Mouse (Mus musculus): Measurements from ENCODE around the gene Pik3c2b. TPM values are rescaled to one million over a fixed set of nuclear protein-coding genes. Genes with fewer than 3 reads are reported as not detected.

Gene Pik3c2b
- polyA plus RNA-seq, 2 experiments = 0.48 to 0.76 TPM

DNA sequence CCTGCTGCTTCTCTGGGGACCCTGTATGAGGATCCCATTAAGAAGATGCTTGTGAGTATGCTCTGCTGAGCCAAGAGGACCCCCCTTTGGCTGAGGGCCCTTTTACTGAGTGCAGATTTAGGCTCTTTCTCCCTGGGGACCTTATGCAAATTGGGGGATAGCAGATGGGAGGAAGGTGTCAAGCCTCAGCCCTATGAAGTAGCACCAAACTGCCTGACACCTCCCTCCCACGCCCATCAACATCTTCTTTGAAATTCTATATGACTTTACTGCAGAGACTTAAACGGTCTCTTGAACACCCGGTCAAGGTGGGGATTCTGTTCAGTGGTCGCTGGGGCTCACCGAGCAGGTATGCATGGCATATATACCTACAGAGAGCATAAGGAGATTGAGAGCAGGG, 7.6 kb downstream of the Pik3c2b start:
- TF ChIP-seq EP300 (IDR thresholded peaks at IDR 0.05; ENCODE audit: low read depth) = no peak
- TF ChIP-seq CTCF (IDR thresholded peaks at IDR 0.05; ENCODE audit: low read depth) = no peak
- Histone ChIP-seq H3K4me2 (ENCODE audit: low read depth) (no peak overlapping the region), H3K27ac (no peak overlapping the region), H3K27me3 (ENCODE audit: control insufficient read depth, insufficient read depth, low read length) (no peaks in the 10 kb centered on the region), H3K9ac (replicated peaks) (no peak overlapping the region), H3K36me3 (replicated peaks; ENCODE audit: control insufficient read depth, insufficient read depth, low read depth) (no peaks in the 10 kb centered on the region), H3K4me3 (ENCODE audit: insufficient read depth in 1 of 2, low read depth in 2 of 2, low read length in 2 of 2) (no peak overlapping the region), H3K9me3 (ENCODE audit: control insufficient read depth, low read length) (no peaks in the 10 kb centered on the region), H3K4me1 (replicated peaks; ENCODE audit: control insufficient read depth in 2 of 2, insufficient read depth in 2 of 2, low read length in 1 of 2) (peaks cover 0 to 3% of the 10 kb centered on the region in 2 experiments; a peak in 1 of 4 replicates)
- WGBS (ENCODE audit: insufficient replicate concordance) = 56% methylated on average over 5 of the region's 5 CpGs
- DNase-seq (ENCODE audit: low read depth in 3 of 3, low spot score in 3 of 3) = no peak
- ATAC-seq (ENCODE audit: insufficient read depth) = no peak

DNA sequence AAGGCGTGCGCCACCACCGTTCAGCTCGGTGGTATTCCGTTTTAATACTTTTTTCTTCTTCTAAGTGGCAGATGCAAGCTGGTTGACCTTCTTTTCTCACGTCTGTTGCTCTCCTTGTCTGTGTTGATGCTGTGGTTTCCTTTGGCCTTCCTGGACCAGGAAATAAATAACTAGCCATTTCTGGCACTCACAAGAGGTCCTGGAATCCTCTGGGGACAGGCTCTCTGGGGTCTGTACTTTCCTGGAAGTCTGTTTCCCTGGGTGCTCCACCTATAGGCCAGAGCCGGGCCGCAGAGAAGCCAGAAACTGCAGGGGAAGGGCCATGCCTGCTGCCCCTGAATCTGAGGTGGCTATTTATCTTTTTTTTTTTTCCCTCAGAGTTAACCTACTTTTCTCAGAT, 8.9 kb downstream of the Pik3c2b start:
- no peak for ATAC-seq (ENCODE audit: insufficient read depth)
- Histone ChIP-seq H3K4me3 (ENCODE audit: insufficient read depth in 1 of 2, low read depth in 2 of 2, low read length in 2 of 2) (no peak overlapping the region), H3K27ac (no peak overlapping the region), H3K4me2 (ENCODE audit: low read depth) (no peak overlapping the region), H3K4me1 (replicated peaks; ENCODE audit: control insufficient read depth in 2 of 2, insufficient read depth in 2 of 2, low read length in 1 of 2) (peaks cover 0 to 7% of the 10 kb centered on the region in 2 experiments; a peak in 2 of 4 replicates), H3K9me3 (ENCODE audit: control insufficient read depth, low read length) (no peaks in the 10 kb centered on the region), H3K9ac (replicated peaks) (no peak overlapping the region), H3K27me3 (ENCODE audit: control insufficient read depth, insufficient read depth, low read length) (no peaks in the 10 kb centered on the region), H3K36me3 (replicated peaks; ENCODE audit: control insufficient read depth, insufficient read depth, low read depth) (no peaks in the 10 kb centered on the region)
- DNase-seq (ENCODE audit: low read depth in 3 of 3, low spot score in 3 of 3) = no peak
- no peak for TF ChIP-seq CTCF (IDR thresholded peaks at IDR 0.05; ENCODE audit: low read depth)
- TF ChIP-seq EP300 (IDR thresholded peaks at IDR 0.05; ENCODE audit: low read depth) = no peak
- WGBS (ENCODE audit: insufficient replicate concordance) = 52% methylated on average over 8 of the region's 8 CpGs

DNA sequence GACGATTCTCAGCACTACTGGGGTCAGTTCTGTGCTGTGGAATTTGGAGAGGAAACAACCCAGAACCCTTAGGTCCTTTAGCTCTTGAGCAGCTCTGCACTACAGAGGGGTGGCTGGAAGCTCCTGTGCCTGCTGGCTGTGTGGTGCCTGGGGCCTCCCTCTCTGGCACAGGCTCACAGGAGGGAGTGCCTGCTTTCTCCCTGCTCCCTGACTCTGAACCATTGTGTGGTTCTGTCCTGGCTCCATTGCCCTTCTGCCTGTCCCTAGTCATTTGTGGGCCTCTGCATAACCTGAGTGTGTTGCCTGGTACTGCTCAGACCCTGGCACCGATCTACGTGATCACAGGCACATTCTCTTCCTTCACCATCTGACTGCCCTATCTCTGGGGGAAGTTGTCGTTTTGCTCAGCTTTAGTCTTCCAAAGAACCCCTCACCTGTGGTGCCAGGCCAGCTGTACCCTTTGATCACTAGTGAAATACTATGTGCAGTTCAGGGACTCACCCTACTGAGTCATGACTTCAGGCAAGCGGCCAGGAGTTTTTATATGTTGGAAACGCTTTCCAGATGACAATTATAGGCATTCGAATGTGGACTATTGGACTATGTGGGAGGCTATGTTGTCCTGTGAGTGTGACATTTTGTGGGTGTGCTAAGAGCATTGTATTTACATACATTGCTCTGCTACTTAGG, 12.0 kb downstream of the Pik3c2b start:
- H3K4me1 ChIP-seq (replicated peaks; ENCODE audit: control insufficient read depth in 2 of 2, insufficient read depth in 2 of 2, low read length in 1 of 2) = peaks cover 0 to 7% of the 10 kb centered on the region in 2 experiments; a peak in 2 of 4 replicates
- H3K36me3 ChIP-seq (replicated peaks; ENCODE audit: control insufficient read depth, insufficient read depth, low read depth) = no peaks in the 10 kb centered on the region
- no peak overlapping the region for H3K9ac ChIP-seq (replicated peaks)
- H3K9me3 ChIP-seq (ENCODE audit: control insufficient read depth, low read length) = no peaks in the 10 kb centered on the region
- H3K4me2 ChIP-seq (ENCODE audit: low read depth) = no peak overlapping the region
- DNase-seq (ENCODE audit: low read depth in 3 of 3, low spot score in 3 of 3) = no peak
- WGBS (ENCODE audit: insufficient replicate concordance) = 52% methylated on average over 7 of the region's 7 CpGs
- no peak for TF ChIP-seq CTCF (IDR thresholded peaks at IDR 0.05; ENCODE audit: low read depth)
- TF ChIP-seq EP300 (IDR thresholded peaks at IDR 0.05; ENCODE audit: low read depth) = no peak
- H3K4me3 ChIP-seq (ENCODE audit: insufficient read depth in 1 of 2, low read depth in 2 of 2, low read length in 2 of 2) = no peak overlapping the region
- ATAC-seq (ENCODE audit: insufficient read depth) = no peak
- no peaks in the 10 kb centered on the region for H3K27me3 ChIP-seq (ENCODE audit: control insufficient read depth, insufficient read depth, low read length)
- no peak overlapping the region for H3K27ac ChIP-seq

DNA sequence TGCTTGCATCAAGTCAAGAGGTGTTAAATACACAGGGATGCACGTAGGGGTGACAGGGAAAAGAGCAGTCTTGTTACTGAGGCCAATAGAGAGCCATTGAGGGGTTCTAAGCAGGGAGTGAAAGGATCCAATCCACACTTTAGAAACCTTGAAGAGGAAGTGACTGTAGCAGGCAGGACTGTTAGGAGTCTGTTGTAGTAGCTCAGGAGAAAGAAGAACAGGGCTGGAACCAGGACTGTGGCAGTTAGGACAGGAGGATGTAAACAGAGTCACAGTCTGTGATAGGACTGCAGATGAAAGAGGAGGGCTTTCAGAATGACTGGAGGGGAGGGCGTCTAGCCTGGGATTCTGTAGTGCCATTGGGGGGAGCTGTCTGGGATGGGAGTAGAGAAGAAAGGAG, 14.1 kb downstream of the Pik3c2b start:
- 22% methylated on average over 2 of the region's 2 CpGs for WGBS (ENCODE audit: insufficient replicate concordance)

DNA sequence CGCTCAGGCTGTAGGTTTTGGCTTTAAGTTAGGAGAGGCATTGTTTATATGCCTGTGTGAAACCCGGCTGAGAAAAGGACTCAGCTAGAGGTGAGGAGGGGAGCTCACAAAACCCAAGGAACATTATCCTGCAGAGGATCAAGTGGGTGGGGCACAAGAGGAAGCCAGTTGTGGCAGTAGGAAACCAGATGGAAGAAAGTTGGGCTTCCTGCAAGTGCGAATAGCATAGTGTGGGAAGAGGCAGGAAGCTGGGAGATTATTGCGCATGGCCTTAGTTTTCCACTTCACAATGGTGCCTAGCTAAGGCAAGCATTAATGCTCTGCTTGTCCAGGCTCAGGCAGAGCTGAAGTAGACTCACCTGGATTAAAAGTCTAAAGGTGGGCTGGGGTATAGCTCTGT, 15.2 kb downstream of the Pik3c2b start:
- TF ChIP-seq EP300 (IDR thresholded peaks at IDR 0.05; ENCODE audit: low read depth) (no peak), CTCF (IDR thresholded peaks at IDR 0.05; ENCODE audit: low read depth) (no peak)
- no peaks in the 10 kb centered on the region for H3K27me3 ChIP-seq (ENCODE audit: control insufficient read depth, insufficient read depth, low read length)
- no peaks in the 10 kb centered on the region for H3K36me3 ChIP-seq (replicated peaks; ENCODE audit: control insufficient read depth, insufficient read depth, low read depth)
- no peak overlapping the region for H3K27ac ChIP-seq
- DNase-seq (ENCODE audit: low read depth in 3 of 3, low spot score in 3 of 3) (no peak), ATAC-seq (ENCODE audit: insufficient read depth) (no peak)
- WGBS (ENCODE audit: insufficient replicate concordance) = 36% methylated on average over 4 of the region's 4 CpGs
- H3K9me3 ChIP-seq (ENCODE audit: control insufficient read depth, low read length) = no peaks in the 10 kb centered on the region
- H3K9ac ChIP-seq (replicated peaks) = no peak overlapping the region
- no peak overlapping the region for H3K4me3 ChIP-seq (ENCODE audit: insufficient read depth in 1 of 2, low read depth in 2 of 2, low read length in 2 of 2)
- H3K4me2 ChIP-seq (ENCODE audit: low read depth) = no peak overlapping the region
- H3K4me1 ChIP-seq (replicated peaks; ENCODE audit: control insufficient read depth in 2 of 2, insufficient read depth in 2 of 2, low read length in 1 of 2) = peaks cover 0 to 7% of the 10 kb centered on the region in 2 experiments; a peak in 2 of 4 replicates

More for the DNA sequence above, 14.1 kb downstream of the Pik3c2b start:
- no peak for DNase-seq (ENCODE audit: low read depth in 3 of 3, low spot score in 3 of 3)
- no peak overlapping the region for H3K9ac ChIP-seq (replicated peaks)
- no peak for ATAC-seq (ENCODE audit: insufficient read depth)
- no peak overlapping the region for H3K27ac ChIP-seq
- H3K27me3 ChIP-seq (ENCODE audit: control insufficient read depth, insufficient read depth, low read length) = no peaks in the 10 kb centered on the region
- H3K9me3 ChIP-seq (ENCODE audit: control insufficient read depth, low read length) = no peaks in the 10 kb centered on the region
- H3K4me2 ChIP-seq (ENCODE audit: low read depth) = no peak overlapping the region
- H3K4me3 ChIP-seq (ENCODE audit: insufficient read depth in 1 of 2, low read depth in 2 of 2, low read length in 2 of 2) = no peak overlapping the region
- peaks cover 0 to 7% of the 10 kb centered on the region in 2 experiments; a peak in 2 of 4 replicates for H3K4me1 ChIP-seq (replicated peaks; ENCODE audit: control insufficient read depth in 2 of 2, insufficient read depth in 2 of 2, low read length in 1 of 2)
- no peaks in the 10 kb centered on the region for H3K36me3 ChIP-seq (replicated peaks; ENCODE audit: control insufficient read depth, insufficient read depth, low read depth)
- TF ChIP-seq EP300 (IDR thresholded peaks at IDR 0.05; ENCODE audit: low read depth) (no peak), CTCF (IDR thresholded peaks at IDR 0.05; ENCODE audit: low read depth) (no peak)
